Mouse (Mus musculus): ENCODE results near the gene Ptch2. TPM values are rescaled to one million over a fixed set of nuclear protein-coding genes. Genes with fewer than 3 reads are reported as not detected.

Ptch2 gene
- polyA plus RNA-seq, 1 experiment from 2014 or later, result 14.1 TPM

DNA sequence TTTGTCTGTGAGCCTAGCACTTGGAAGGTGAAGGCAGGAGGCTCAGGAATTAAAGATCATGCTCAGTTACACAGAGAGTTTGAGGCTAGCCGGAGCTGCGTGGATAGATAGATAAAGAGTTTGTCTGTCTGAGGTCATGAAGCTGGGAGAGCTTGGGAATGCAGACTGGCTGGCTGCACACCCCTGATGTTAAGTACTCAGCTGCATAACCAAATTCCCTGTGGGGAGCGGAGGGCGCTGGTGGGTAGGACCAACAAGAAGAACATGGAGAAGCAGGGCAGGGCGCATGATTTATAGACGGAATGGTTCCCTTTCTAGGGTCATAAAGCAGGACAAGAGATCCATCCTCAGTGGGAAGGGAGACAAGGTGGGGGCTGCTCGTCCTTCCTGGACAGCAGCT is 47.1 kb downstream of the Ptch2 start:
- WGBS, result 46% methylated on average over 7 of the region's 7 CpGs
- no peak for DNase-seq
- Histone ChIP-seq H3K4me2 (no peak overlapping the region), H3K9ac (no peak overlapping the region), H3K36me3 (ENCODE audit: insufficient read depth) (0 out of 2 replicates have a peak, but pooled peaks cover 2% of the 10 kb centered on the region), H3K4me1 (ENCODE audit: insufficient read depth) (no peaks in the 10 kb centered on the region), H3K27ac (ENCODE audit: low read depth) (no peak overlapping the region), H3K27me3 (ENCODE audit: insufficient read depth, low read length) (no peaks in the 10 kb centered on the region), H3K4me3 (ENCODE audit: low read depth, low read length) (no peak overlapping the region), H3K9me3 (ENCODE audit: low read depth, low read length) (no peaks in the 10 kb centered on the region)
- TF ChIP-seq CTCF (IDR thresholded peaks at IDR 0.05; ENCODE audit: low read depth), result no peak
- no peak for ATAC-seq (ENCODE audit: insufficient read depth)

- no peak overlapping the region for H3K4me3 ChIP-seq (ENCODE audit: low read depth, low read length)
- H3K27me3 ChIP-seq (ENCODE audit: insufficient read depth, low read length), result no peaks in the 10 kb centered on the region
- H3K27ac ChIP-seq (ENCODE audit: low read depth), result no peak overlapping the region
- no peak overlapping the region for H3K9ac ChIP-seq
- no peak overlapping the region for H3K4me2 ChIP-seq
- ATAC-seq (ENCODE audit: insufficient read depth), result no peak
- DNase-seq, result no peak
- H3K9me3 ChIP-seq (ENCODE audit: low read depth, low read length), result no peaks in the 10 kb centered on the region
- no peaks in the 10 kb centered on the region for H3K4me1 ChIP-seq (ENCODE audit: insufficient read depth)
- WGBS, result 89% methylated on average over 13 of the region's 13 CpGs
- TF ChIP-seq CTCF (IDR thresholded peaks at IDR 0.05; ENCODE audit: low read depth), result no peak
- H3K36me3 ChIP-seq (ENCODE audit: insufficient read depth), result peaks cover 17% of the 10 kb centered on the region
Measured at GRCm38 (mm10) chr4:117145248-117145647, 49.4 kb downstream of the Ptch2 start.

DNA sequence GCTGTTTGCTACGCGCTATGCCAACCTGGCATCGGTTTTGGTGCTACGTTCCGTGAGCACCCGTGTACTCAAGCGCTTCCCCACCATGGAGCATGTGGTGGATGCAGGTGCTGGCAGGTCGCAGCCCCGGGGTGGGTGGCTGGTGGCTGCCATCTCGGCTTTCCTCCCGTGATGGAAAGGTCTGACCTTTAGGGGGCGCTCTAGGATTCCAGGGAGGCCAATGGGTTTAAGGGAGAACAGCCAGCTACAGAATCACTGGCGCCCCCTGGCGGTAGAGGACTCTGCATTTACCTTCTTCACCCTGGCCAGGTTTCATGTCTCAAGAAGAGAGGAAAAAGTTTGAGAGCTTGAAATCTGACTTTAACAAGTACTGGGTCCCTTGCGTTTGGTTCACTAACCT is 50.3 kb downstream of the Ptch2 start:
- Histone ChIP-seq H3K27ac (ENCODE audit: low read depth) (no peak overlapping the region), H3K27me3 (ENCODE audit: insufficient read depth, low read length) (no peaks in the 10 kb centered on the region), H3K36me3 (ENCODE audit: insufficient read depth) (peaks cover 27% of the 10 kb centered on the region), H3K9me3 (ENCODE audit: low read depth, low read length) (no peaks in the 10 kb centered on the region), H3K4me1 (ENCODE audit: insufficient read depth) (no peaks in the 10 kb centered on the region), H3K9ac (no peak overlapping the region), H3K4me3 (ENCODE audit: low read depth, low read length) (no peak overlapping the region), H3K4me2 (no peak overlapping the region)
- peak; percentile 91 for TF ChIP-seq CTCF (IDR thresholded peaks at IDR 0.05; ENCODE audit: low read depth)
- ATAC-seq (ENCODE audit: insufficient read depth), result no peak
- peak; percentile 86 for DNase-seq
- WGBS, result 31% methylated on average over 15 of the region's 15 CpGs

DNA sequence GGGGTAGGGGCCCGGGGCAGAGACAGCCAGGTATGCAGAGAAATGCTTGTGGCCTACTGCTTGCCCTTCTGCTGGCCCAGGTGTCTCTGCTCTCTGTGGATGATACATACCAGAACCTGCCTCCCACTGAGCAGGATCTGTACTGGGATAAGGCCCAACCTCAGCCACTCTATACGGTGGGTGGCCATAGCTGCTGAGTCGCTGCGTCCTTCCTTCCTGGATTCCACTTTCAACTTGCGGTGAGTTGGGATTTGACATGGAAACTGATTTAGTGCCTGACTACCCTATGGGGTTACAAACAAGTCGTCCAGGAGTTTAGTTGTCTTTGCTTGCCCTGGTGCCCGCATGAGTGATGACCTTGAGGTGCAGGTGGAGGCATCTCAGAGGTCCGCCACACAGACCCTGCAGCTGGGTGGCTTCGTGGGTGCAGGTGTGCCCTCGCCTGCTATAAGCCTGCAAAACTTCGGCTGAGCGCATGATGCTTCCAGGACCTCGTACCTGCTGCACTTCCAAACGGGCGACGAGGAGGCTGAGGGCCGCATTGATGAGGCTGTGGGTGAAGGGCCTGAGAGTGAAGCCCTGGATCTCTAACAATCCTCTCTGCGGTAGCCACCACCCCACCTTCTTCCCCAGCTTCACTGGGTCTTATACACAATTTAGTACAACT is 52.3 kb downstream of the Ptch2 start:
- no peak for TF ChIP-seq CTCF (IDR thresholded peaks at IDR 0.05; ENCODE audit: low read depth)
- Histone ChIP-seq H3K36me3 (ENCODE audit: insufficient read depth) (peaks cover 45% of the 10 kb centered on the region), H3K9ac (no peak overlapping the region), H3K4me1 (ENCODE audit: insufficient read depth) (no peaks in the 10 kb centered on the region), H3K27ac (ENCODE audit: low read depth) (no peak overlapping the region), H3K4me2 (no peak overlapping the region), H3K9me3 (ENCODE audit: low read depth, low read length) (no peaks in the 10 kb centered on the region), H3K27me3 (ENCODE audit: insufficient read depth, low read length) (no peaks in the 10 kb centered on the region), H3K4me3 (ENCODE audit: low read depth, low read length) (no peak overlapping the region)
- ATAC-seq (ENCODE audit: insufficient read depth) (no peak), DNase-seq (no peak)
- 73% methylated on average over 18 of the region's 18 CpGs for WGBS

DNA sequence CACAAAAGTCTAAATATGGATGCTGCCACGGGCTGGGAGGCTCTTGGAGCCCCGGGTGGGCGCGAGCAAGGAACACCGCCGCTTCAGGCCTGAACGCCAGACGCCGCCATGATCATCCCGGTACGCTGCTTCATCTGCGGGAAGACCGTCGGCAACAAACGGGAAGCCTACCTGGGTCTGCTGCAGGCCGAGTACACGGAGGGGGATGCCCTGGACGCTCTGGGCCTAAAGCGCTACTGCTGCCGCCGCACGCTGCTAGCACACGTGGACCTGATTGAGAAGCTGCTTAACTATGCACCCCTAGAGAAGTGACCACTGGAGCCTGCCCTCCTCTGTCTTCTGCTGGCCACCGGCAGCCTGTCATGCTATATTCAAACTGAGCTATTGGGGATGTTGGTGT is 52.9 kb downstream of the Ptch2 start:
- Histone ChIP-seq H3K9me3 (ENCODE audit: low read depth, low read length) (no peaks in the 10 kb centered on the region), H3K27me3 (ENCODE audit: insufficient read depth, low read length) (no peaks in the 10 kb centered on the region), H3K4me3 (ENCODE audit: low read depth, low read length) (no peak overlapping the region), H3K9ac (no peak overlapping the region), H3K4me2 (no peak overlapping the region), H3K27ac (ENCODE audit: low read depth) (no peak overlapping the region), H3K36me3 (ENCODE audit: insufficient read depth) (peaks cover 51% of the 10 kb centered on the region), H3K4me1 (ENCODE audit: insufficient read depth) (no peaks in the 10 kb centered on the region)
- ATAC-seq (ENCODE audit: insufficient read depth), result no peak
- 63% methylated on average over 24 of the region's 24 CpGs for WGBS
- no peak for TF ChIP-seq CTCF (IDR thresholded peaks at IDR 0.05; ENCODE audit: low read depth)
- no peak for DNase-seq

DNA sequence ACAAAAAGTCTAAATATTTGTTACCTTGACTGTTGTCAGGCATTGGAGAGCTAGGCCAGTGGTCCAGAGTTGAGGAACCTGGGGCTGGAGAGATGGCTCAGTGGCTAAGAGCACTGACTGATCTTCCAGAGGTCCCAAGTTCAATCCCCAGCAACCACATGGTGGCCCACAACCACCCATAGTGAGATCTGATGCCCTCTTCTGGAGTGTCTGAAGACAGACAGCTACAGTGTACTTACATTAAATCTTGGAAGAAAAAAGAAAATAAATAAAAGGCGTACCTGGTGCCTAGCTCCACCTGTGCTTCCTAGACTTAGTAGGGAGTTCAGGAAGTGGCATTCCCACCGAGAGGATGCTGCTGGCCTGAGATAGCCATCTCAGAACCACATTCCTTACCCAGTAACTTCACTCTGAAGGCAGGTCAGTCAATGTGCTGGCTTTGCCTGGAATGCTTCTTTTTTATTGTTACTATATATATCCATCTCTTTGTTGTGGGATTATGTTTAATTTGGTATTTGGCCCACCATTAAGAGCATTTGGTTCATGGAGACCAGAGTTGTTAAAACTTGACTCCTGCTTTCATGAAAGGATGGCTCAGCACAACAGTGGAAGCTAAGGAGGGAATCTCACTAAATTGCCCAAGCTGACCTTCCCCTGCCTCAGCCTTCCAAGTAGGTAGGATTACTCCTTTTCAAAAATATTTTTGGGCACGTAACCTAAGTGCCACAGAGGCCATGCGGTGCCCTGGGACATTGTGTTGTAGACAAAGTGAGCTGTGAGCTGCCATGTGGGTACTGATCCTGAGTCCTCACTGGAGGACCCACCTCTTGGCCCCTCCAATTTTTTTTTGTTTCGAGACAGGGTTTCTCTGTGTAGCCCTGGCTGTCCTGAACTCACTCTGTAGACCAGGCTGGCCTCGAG is 53.7 kb downstream of the Ptch2 start:
- ATAC-seq (ENCODE audit: insufficient read depth), result no peak
- TF ChIP-seq CTCF (IDR thresholded peaks at IDR 0.05; ENCODE audit: low read depth), result peak; percentile 27
- H3K9me3 ChIP-seq (ENCODE audit: low read depth, low read length), result no peaks in the 10 kb centered on the region
- H3K4me1 ChIP-seq (ENCODE audit: insufficient read depth), result no peaks in the 10 kb centered on the region
- no peaks in the 10 kb centered on the region for H3K27me3 ChIP-seq (ENCODE audit: insufficient read depth, low read length)
- H3K4me2 ChIP-seq, result no peak overlapping the region
- H3K4me3 ChIP-seq (ENCODE audit: low read depth, low read length), result no peak overlapping the region
- peaks cover 59% of the 10 kb centered on the region for H3K36me3 ChIP-seq (ENCODE audit: insufficient read depth)
- no peak overlapping the region for H3K27ac ChIP-seq (ENCODE audit: low read depth)
- WGBS, result 66% methylated on average over 6 of the region's 6 CpGs
- DNase-seq, result no peak
- no peak overlapping the region for H3K9ac ChIP-seq

- H3K36me3 ChIP-seq (ENCODE audit: insufficient read depth), result peaks cover 66% of the 10 kb centered on the region
- DNase-seq, result no peak
- H3K9me3 ChIP-seq (ENCODE audit: low read depth, low read length), result no peaks in the 10 kb centered on the region
- H3K4me3 ChIP-seq (ENCODE audit: low read depth, low read length), result no peak overlapping the region
- WGBS, result 91% methylated on average over 6 of the region's 6 CpGs
- H3K4me2 ChIP-seq, result no peak overlapping the region
- H3K4me1 ChIP-seq (ENCODE audit: insufficient read depth), result no peaks in the 10 kb centered on the region
- TF ChIP-seq CTCF (IDR thresholded peaks at IDR 0.05; ENCODE audit: low read depth), result no peak
- H3K27me3 ChIP-seq (ENCODE audit: insufficient read depth, low read length), result no peaks in the 10 kb centered on the region
- no peak overlapping the region for H3K27ac ChIP-seq (ENCODE audit: low read depth)
- no peak for ATAC-seq (ENCODE audit: insufficient read depth)
- H3K9ac ChIP-seq, result no peak overlapping the region
Measured at GRCm38 (mm10) chr4:117150212-117150733, 54.4 kb downstream of the Ptch2 start.

Measured in lung, embryonic 14.5 days (tissue).